Mouse (Mus musculus): Measurements from ENCODE around the gene Zfp787. TPM values are rescaled to one million over a fixed set of nuclear protein-coding genes. Genes with fewer than 3 reads are reported as not detected.

Gene Zfp787
- polyA plus RNA-seq, 1 experiment from 2014 or later = 15.6 TPM

DNA sequence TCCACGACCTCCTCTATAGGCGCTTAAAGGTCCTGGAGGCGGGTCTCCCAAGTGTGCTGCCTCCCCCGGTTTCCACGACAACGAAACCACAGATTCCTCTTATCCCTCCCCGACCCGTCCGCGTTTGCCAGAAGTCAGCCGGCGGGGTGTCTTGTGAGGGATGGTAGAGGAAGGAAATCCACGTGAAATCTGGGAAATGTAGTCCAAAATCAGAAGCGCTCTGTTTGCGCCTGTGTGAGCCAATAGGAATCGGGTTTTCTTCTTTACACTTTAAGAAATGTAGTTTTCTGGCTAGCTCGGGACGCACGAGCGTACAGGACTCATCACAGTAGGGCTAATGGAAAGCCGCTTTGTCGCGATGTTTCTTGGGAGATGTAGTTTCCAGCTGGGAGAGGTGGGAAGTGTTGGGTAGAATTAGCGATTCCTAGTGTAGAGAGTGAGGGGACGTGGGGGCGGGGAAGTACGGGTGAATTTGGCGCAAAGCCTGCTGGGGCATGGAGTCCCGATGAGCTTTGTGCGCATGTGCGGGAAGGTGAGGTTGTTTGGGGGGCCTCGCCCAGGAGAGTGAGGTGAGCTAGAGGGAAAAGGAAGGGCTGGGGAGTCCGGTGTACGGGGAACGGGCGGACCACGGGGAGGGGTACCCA, 16.3 kb upstream of the Zfp787 start, which contains the start of gene Zfp444:
Gene Zfp444, plus strand, starts transcription at position 221 of the 644 bp plus-strand sequence.
- H3K4me3 ChIP-seq (ENCODE audit: low read depth, low read length) = peak within 1 kb of the TSS; percentile 77
- under 1% methylated on average over 37 of the region's 37 CpGs for WGBS
- peak; percentile 91 for DNase-seq (ENCODE audit: low spot score)
- no peaks in the 10 kb centered on the region; the same call in 1 of the 2 replicates for H3K36me3 ChIP-seq (ENCODE audit: control insufficient read depth, insufficient read depth, low read length)
- H3K27ac ChIP-seq (ENCODE audit: low read depth, low read length) = peak within 1 kb of the TSS; percentile 75
- peaks cover 14% of the 10 kb centered on the region for H3K4me1 ChIP-seq (replicated peaks; ENCODE audit: control insufficient read depth, insufficient read depth, low read length)
- H3K4me2 ChIP-seq = peak within 1 kb of the TSS; percentile 96
- no peaks in the 10 kb centered on the region for H3K27me3 ChIP-seq (replicated peaks; ENCODE audit: control insufficient read depth, insufficient read depth, low read length)
- peak; percentile 86 for ATAC-seq (replicated peaks; ENCODE audit: low FRiP score)
- H3K9me3 ChIP-seq (ENCODE audit: control insufficient read depth, low read length) = no peaks in the 10 kb centered on the region
- H3K9ac ChIP-seq (ENCODE audit: low read depth, low read length) = peak within 1 kb of the TSS; percentile 80

DNA sequence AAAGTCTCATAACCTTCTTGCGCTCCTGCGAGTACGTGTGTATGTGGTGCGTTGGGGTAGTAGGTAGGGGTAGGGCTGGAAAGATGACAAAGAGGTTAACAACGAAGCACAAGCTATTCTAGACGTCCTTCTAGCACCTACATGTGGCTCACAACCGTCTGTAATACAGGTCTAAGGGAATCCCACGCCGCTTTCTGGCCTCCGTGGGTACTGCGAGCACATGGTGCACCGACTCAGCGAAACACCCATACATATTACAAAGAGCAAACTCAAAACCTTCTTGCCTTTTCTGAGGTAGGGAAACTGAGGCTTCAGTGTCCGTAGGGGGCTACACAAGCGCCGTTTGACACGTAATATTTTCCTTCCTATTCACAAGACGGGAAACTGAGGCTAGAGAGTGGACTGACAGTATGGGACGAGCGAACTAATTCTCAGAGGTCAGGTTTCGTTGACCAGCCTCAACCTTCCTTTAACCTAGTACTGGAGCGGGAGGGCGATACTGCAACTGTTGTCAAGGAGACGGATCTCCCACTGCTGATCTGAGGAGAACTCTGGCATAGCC, 15.7 kb upstream of the Zfp787 start:
- peak overlapping the region; percentile 96 for H3K4me2 ChIP-seq
- WGBS = 2% methylated on average over 24 of the region's 24 CpGs
- no peaks in the 10 kb centered on the region for H3K27me3 ChIP-seq (replicated peaks; ENCODE audit: control insufficient read depth, insufficient read depth, low read length)
- no peaks in the 10 kb centered on the region for H3K9me3 ChIP-seq (ENCODE audit: control insufficient read depth, low read length)
- H3K36me3 ChIP-seq (ENCODE audit: control insufficient read depth, insufficient read depth, low read length) = no peaks in the 10 kb centered on the region
- ATAC-seq (replicated peaks; ENCODE audit: low FRiP score) (peak; percentile 53), DNase-seq (ENCODE audit: low spot score) (no peak)
- peak overlapping the region; percentile 71 for H3K27ac ChIP-seq (ENCODE audit: low read depth, low read length)
- H3K4me3 ChIP-seq (ENCODE audit: low read depth, low read length) = peak overlapping the region; percentile 77
- peaks cover 14% of the 10 kb centered on the region for H3K4me1 ChIP-seq (replicated peaks; ENCODE audit: control insufficient read depth, insufficient read depth, low read length)
- H3K9ac ChIP-seq (ENCODE audit: low read depth, low read length) = peak overlapping the region; percentile 80

DNA sequence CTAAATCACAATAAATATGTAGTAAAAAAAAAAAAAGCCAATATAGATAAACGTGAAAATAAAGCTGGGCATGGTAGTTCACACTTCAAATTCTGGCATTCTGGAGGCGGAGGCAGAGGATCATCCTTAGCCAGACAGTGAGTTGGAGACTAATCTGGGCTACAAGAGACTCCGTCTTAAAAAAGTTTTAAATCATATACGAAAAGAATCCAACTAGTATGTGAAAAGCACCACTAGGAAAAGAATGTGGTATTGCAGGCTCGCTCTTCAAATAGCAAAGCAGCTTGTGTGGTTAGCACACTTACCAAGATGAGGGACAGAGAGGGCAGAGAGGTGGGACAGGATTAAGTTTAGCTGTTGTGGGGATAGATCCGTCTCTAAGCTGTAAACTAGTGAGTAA, 15.1 kb upstream of the Zfp787 start:
- Histone ChIP-seq H3K4me1 (replicated peaks; ENCODE audit: control insufficient read depth, insufficient read depth, low read length) (peaks cover 14% of the 10 kb centered on the region), H3K27me3 (replicated peaks; ENCODE audit: control insufficient read depth, insufficient read depth, low read length) (no peaks in the 10 kb centered on the region), H3K4me3 (ENCODE audit: low read depth, low read length) (peak overlapping the region; percentile 77), H3K27ac (ENCODE audit: low read depth, low read length) (peak overlapping the region; percentile 71), H3K4me2 (peak overlapping the region; percentile 96), H3K9me3 (ENCODE audit: control insufficient read depth, low read length) (no peaks in the 10 kb centered on the region), H3K9ac (ENCODE audit: low read depth, low read length) (peak overlapping the region; percentile 80), H3K36me3 (ENCODE audit: control insufficient read depth, insufficient read depth, low read length) (no peaks in the 10 kb centered on the region)
- DNase-seq (ENCODE audit: low spot score) (no peak), ATAC-seq (replicated peaks; ENCODE audit: low FRiP score) (no peak)
- 45% methylated on average over 6 of the region's 6 CpGs for WGBS

DNA sequence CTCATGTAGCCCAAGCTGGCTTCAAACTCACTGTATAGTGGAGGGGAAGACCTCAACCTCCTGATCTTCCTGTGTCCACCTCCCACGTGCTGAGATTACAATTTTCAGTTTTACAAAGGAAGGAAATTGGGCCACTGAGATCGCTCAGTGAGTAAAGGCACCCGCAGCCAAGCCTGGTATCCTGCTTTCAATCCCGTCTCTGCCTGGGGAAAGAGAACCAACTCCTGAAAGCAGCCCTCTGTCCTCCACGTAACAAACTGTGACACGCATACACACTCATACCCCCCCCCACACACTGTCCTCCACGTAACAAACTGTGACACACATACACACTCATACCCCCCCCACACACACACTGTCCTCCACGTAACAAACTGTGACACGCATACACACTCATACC, 14.6 kb upstream of the Zfp787 start:
- ATAC-seq (replicated peaks; ENCODE audit: low FRiP score) (no peak), DNase-seq (ENCODE audit: low spot score) (no peak)
- peaks cover 14% of the 10 kb centered on the region for H3K4me1 ChIP-seq (replicated peaks; ENCODE audit: control insufficient read depth, insufficient read depth, low read length)
- H3K9me3 ChIP-seq (ENCODE audit: control insufficient read depth, low read length) = no peaks in the 10 kb centered on the region
- H3K27ac ChIP-seq (ENCODE audit: low read depth, low read length) = no peak overlapping the region
- 75% methylated on average over 9 of the region's 9 CpGs for WGBS
- no peak overlapping the region for H3K4me2 ChIP-seq
- H3K9ac ChIP-seq (ENCODE audit: low read depth, low read length) = no peak overlapping the region
- H3K36me3 ChIP-seq (ENCODE audit: control insufficient read depth, insufficient read depth, low read length) = no peaks in the 10 kb centered on the region
- H3K4me3 ChIP-seq (ENCODE audit: low read depth, low read length) = no peak overlapping the region
- no peaks in the 10 kb centered on the region for H3K27me3 ChIP-seq (replicated peaks; ENCODE audit: control insufficient read depth, insufficient read depth, low read length)

DNA sequence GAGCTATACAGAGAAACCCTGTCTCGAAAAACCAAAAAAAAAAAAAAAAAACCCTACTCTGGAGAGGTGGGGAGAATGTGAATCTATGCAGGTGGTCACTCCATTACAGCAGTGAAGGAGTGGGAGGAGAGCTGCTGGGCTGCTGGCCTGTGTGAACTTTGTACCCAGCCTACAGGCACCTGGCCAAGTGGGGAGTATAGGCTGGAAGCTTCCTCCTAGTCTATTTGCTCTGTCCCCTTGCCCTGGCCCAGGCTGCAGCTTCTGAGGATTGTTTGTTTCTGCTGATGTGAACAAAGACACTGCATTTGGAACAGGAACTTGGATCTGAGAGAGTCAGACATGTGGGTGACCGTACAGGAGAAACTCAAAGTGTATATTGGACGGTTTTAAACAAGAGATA, 13.6 kb upstream of the Zfp787 start:
- peaks cover 8% of the 10 kb centered on the region; the same call in 1 of the 2 replicates for H3K4me1 ChIP-seq (replicated peaks; ENCODE audit: control insufficient read depth, insufficient read depth, low read length)
- peak overlapping the region; percentile 25; the same call in 1 of the 2 replicates for H3K27ac ChIP-seq (ENCODE audit: low read depth, low read length)
- ATAC-seq (replicated peaks; ENCODE audit: low FRiP score) = no peak
- H3K4me3 ChIP-seq (ENCODE audit: low read depth, low read length) = no peak overlapping the region
- H3K9ac ChIP-seq (ENCODE audit: low read depth, low read length) = no peak overlapping the region
- H3K4me2 ChIP-seq = peak overlapping the region; percentile 22; the same call in 1 of the 2 replicates
- H3K36me3 ChIP-seq (ENCODE audit: control insufficient read depth, insufficient read depth, low read length) = no peaks in the 10 kb centered on the region
- no peaks in the 10 kb centered on the region for H3K9me3 ChIP-seq (ENCODE audit: control insufficient read depth, low read length)
- H3K27me3 ChIP-seq (replicated peaks; ENCODE audit: control insufficient read depth, insufficient read depth, low read length) = no peaks in the 10 kb centered on the region
- WGBS = 57% methylated on average over 3 of the region's 3 CpGs
- DNase-seq (ENCODE audit: low spot score) = no peak

DNA sequence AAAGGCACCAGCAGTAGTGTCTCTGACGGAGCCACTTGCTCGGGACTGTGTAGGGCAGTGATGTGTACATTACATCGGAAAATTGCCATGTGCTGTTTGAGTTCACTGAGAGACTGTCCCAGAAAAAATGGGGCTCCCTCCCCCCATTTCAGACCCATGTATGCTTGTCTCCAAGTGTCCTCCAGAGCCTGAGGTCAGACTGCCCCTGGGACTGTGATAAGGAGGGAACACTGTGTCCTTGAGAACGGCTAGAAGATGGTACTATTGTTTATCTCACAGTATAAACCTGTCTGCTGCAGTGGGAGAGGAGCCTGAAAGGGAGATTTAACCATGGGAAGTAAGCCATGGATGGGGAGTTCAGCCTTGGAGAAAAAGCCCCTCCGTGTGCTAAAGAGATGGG, 8.9 kb upstream of the Zfp787 start:
- Histone ChIP-seq H3K4me3 (ENCODE audit: low read depth, low read length) (no peak overlapping the region), H3K9me3 (ENCODE audit: control insufficient read depth, low read length) (no peaks in the 10 kb centered on the region), H3K9ac (ENCODE audit: low read depth, low read length) (no peak overlapping the region), H3K4me1 (replicated peaks; ENCODE audit: control insufficient read depth, insufficient read depth, low read length) (no peaks in the 10 kb centered on the region), H3K27ac (ENCODE audit: low read depth, low read length) (no peak overlapping the region), H3K4me2 (no peak overlapping the region), H3K36me3 (ENCODE audit: control insufficient read depth, insufficient read depth, low read length) (no peaks in the 10 kb centered on the region), H3K27me3 (replicated peaks; ENCODE audit: control insufficient read depth, insufficient read depth, low read length) (no peaks in the 10 kb centered on the region)
- DNase-seq (ENCODE audit: low spot score) (no peak), ATAC-seq (replicated peaks; ENCODE audit: low FRiP score) (no peak; the same call in 1 of the 2 replicates)
- WGBS = 56% methylated on average over 5 of the region's 5 CpGs

DNA sequence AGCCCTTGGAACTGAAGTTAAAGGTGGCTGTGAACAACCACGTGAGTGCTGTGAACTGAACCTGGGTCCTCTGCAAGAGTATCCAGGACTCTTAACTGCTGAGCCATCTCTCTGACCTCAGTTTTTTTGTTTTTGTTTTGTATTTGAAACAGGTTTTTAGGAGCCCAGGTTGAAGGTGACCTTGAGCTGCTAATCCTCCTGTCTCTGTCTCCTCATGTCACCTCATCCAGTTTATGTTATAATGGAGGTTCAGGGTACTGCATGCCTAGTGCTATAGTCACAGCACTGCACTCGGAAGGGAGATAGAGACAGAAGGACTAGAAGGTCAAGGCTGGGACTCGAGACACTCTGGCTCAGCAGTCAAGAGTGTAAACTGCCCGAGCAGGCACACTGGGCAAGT, 6.4 kb upstream of the Zfp787 start:
- H3K4me3 ChIP-seq (ENCODE audit: low read depth, low read length) = no peak overlapping the region
- H3K4me1 ChIP-seq (replicated peaks; ENCODE audit: control insufficient read depth, insufficient read depth, low read length) = peaks cover 6% of the 10 kb centered on the region
- no peak overlapping the region for H3K4me2 ChIP-seq
- DNase-seq (ENCODE audit: low spot score) (no peak), ATAC-seq (replicated peaks; ENCODE audit: low FRiP score) (no peak)
- H3K36me3 ChIP-seq (ENCODE audit: control insufficient read depth, insufficient read depth, low read length) = no peaks in the 10 kb centered on the region
- no peaks in the 10 kb centered on the region for H3K27me3 ChIP-seq (replicated peaks; ENCODE audit: control insufficient read depth, insufficient read depth, low read length)
- no peak overlapping the region for H3K27ac ChIP-seq (ENCODE audit: low read depth, low read length)
- H3K9ac ChIP-seq (ENCODE audit: low read depth, low read length) = no peak overlapping the region
- WGBS = 65% methylated on average over 4 of the region's 4 CpGs
- no peaks in the 10 kb centered on the region for H3K9me3 ChIP-seq (ENCODE audit: control insufficient read depth, low read length)

DNA sequence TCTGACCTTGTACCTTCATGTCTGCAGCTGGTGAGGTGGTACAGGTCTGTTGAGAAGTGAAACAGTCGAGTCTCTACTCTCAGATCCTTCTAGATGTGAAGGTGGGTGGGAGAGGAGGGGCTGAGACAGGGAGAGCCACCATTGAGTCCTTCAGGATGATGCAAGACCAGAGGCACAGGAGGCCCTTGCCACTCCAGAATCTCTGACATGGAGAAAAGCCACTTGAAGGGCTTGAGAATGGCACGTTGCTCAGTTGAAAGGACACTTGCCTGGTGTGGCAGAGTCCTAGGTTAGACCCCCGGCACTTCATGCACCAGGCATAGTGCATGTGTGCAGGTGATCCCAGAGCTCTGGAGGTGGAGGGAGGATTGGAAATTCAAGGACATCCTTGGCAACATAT, 5.7 kb upstream of the Zfp787 start:
- Histone ChIP-seq H3K9ac (ENCODE audit: low read depth, low read length) (no peak overlapping the region), H3K27me3 (replicated peaks; ENCODE audit: control insufficient read depth, insufficient read depth, low read length) (no peaks in the 10 kb centered on the region), H3K4me3 (ENCODE audit: low read depth, low read length) (no peak overlapping the region), H3K4me2 (no peak overlapping the region), H3K27ac (ENCODE audit: low read depth, low read length) (no peak overlapping the region), H3K36me3 (ENCODE audit: control insufficient read depth, insufficient read depth, low read length) (no peaks in the 10 kb centered on the region), H3K4me1 (replicated peaks; ENCODE audit: control insufficient read depth, insufficient read depth, low read length) (peaks cover 12% of the 10 kb centered on the region), H3K9me3 (ENCODE audit: control insufficient read depth, low read length) (no peaks in the 10 kb centered on the region)
- no peak for ATAC-seq (replicated peaks; ENCODE audit: low FRiP score)
- DNase-seq (ENCODE audit: low spot score) = no peak
- 53% methylated on average over 3 of the region's 3 CpGs for WGBS

DNA sequence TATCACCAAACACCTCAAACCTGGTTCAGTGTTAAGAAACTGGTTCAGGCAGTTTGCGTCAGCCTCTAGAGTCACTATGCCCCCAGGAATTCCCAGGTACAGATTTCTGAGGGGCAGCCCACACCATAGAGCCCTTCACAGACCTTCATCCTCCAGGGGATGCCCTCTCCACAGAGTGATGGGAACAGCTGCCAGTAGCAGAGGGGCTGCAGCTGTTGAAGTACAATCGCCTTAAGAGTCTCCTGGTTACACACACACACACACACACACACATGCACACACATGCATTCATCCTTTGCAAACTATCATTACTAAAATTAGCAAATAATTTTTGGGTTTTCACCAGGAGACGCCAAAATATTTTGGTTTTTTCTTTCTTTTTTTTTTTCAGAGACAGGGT, 3.8 kb upstream of the Zfp787 start:
- Histone ChIP-seq H3K4me2 (no peak overlapping the region), H3K4me1 (replicated peaks; ENCODE audit: control insufficient read depth, insufficient read depth, low read length) (peaks cover 15% of the 10 kb centered on the region), H3K36me3 (ENCODE audit: control insufficient read depth, insufficient read depth, low read length) (no peaks in the 10 kb centered on the region), H3K9ac (ENCODE audit: low read depth, low read length) (no peak overlapping the region), H3K27ac (ENCODE audit: low read depth, low read length) (no peak overlapping the region), H3K9me3 (ENCODE audit: control insufficient read depth, low read length) (no peaks in the 10 kb centered on the region), H3K27me3 (replicated peaks; ENCODE audit: control insufficient read depth, insufficient read depth, low read length) (no peaks in the 10 kb centered on the region), H3K4me3 (ENCODE audit: low read depth, low read length) (no peak overlapping the region)
- DNase-seq (ENCODE audit: low spot score) = no peak
- WGBS = 83% methylated on average over 3 of the region's 3 CpGs
- no peak for ATAC-seq (replicated peaks; ENCODE audit: low FRiP score)
